Mouse (Mus musculus) urinary bladder, postnatal 4 days (tissue): ENCODE measurements around the gene Chd2.
"Not testable (repeated sequence)": the region's sequence is repeated elsewhere in the genome, so short reads cannot be mapped to it uniquely, and the experiment has no call there.

Experiments used
- DNase-seq, 2 experiments: peaks; one replicate each; pipeline ENCODE4 v3.0.0; 2021 to 2022; ENCODE audit warnings: low spot score in 2 of 2

Gene Chd2

GRCm38 (mm10) chr7:73541412-73542130, at the start of gene Chd2:
Chd2 (minus strand) TSS chr7:73541830.
- DNase-seq: no peak

- no peak for DNase-seq
Observed at GRCm38 (mm10) chr7:73590757-73591156, 49.1 kb upstream of the Chd2 start.

GRCm38 (mm10) chr7:73589208-73589771, 47.7 kb upstream of the Chd2 start:
- peak in 1 of 2 experiments; percentile 41 for DNase-seq

DNA sequence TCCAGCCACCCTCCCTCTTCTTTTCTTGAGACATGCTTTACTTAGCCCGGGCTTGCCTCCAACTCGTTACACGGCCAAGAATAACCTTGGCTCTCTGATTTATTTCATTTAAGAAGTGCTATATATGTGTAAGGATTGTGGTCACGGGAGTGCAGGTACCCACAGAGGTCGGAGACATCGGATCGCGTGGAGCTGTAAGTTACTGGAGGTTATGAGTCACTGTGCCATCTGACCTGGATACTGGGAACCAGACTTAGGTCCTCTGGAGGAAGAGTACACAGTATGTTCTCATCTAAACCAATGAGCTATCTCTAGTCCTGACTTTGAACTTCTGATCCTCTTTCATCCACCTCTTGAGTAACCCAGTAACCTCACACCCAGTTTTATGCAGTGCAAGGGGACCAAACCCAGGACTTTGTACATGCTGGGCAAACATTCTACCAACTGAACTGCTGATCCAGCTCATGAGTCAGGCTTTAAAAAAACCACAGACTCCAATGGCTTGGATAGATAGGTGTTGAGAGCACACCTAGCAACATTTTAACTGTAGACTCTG, 46.8 kb upstream of the Chd2 start:
- DNase-seq: no peak

DNA sequence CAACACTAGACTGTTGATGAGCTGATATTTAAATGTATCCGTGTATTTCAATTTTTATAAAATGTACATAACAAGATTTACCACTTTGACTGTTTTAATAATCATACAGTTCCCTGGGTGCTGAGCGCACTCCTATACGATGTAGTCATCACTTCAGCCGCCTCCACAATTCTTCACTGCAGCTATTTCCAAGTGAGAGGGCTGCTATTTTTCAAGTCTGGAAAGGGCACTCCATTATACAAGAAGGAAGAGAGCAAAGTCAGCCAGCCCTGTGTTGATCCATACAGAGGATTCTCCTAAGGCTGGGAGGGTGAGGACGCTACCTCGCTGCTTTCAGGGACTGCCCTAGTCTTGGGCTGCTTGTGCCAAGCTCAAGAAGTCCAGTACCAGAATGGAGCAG, 45.1 kb upstream of the Chd2 start:
- DNase-seq: no peak

- no peak for DNase-seq
Observed at GRCm38 (mm10) chr7:73586206-73586605, 44.6 kb upstream of the Chd2 start.

GRCm38 (mm10) chr7:73585114-73586032, 43.7 kb upstream of the Chd2 start:
- DNase-seq: no peak

DNA sequence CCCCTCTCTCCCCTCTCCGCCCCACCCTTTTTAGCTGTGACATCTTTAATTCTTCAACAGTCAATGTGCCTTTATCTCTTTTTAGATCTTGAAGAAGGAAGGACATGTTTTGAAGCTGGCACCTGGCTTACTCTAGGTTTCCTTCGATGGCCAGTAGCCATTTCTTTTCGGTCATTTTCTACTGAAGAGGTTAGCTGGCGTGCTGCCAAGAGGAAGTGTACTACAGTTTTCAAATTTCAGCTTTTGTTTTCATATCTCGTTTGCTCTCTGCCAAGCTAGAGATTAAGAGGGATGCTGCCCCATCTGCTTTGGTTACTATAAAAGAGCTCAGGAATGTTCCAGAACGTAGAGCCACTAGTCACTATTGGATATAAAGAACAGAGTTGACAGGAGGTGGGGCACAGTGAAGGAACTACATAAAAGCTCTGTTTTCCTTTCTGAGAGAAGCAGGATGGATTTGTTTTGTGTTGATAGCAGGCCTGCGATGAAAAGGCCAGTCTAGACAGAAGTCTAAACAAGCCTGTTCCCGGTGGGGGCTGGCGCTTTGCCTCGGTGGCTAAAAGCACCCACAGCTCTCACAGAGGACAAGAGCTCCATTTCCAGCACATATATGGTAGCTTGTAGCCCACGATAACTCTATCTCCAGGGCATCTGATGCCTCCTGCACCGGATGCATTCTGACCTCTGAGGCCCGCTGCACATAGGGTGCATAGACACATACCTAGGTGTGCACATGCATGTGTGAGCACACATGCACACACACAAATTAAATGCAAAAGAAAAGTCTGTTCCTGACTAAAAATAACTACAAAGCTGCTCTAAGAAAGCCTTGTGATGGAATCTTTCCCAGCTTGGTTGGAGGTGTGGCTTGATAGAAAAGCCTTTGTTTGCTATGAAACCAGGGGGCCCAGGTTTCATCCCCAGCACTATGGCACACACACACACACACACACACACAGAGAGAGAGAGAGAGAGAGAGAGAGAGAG, 42.7 kb upstream of the Chd2 start:
- no peak for DNase-seq

DNA sequence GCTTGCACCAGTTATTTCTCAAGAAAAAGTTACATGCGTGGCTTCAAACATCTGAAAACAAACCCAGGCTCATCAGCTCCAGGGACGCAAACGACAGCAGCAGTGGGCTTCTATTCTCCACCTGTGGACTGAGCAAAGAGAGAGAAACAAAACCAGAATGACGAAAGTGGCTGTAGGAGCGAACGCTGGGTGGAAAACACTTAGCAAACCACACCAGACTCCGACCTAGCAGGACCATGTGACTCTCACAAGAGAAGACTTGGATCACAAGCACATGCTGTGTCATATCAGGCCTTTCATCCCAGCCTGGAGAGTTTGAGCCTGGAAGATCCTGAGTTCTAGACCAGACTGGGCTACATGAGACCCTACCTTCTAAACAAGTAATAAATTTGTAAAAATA, 41.8 kb upstream of the Chd2 start:
- DNase-seq: no peak

DNA sequence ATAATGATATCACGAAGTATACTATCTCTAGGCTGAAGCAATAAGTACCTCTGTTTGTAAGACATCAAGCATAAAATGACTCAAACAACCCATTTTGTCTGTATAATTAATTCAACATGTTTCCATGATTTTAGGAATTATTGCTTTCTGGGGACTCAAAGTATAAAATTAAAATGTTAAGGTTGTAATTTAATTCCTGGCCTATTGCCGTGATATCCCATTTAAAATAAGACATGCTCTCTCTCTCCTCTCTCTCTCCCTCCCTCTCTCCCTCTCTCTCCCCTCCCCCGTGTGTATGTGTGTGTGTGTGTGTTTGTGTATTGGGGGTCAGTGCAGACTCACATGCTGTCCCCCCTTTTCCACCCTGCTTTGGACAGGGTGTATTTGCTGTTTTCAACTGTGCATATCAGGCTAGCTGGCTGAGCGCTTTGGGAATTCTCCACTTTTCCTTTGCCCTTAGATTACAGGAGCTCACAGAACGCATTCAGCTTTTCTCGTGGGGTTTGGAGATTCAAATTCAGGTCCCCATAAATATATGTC, 40.3 kb upstream of the Chd2 start:
- DNase-seq: no peak

GRCm38 (mm10) chr7:73579072-73579731, 37.6 kb upstream of the Chd2 start:
- DNase-seq: no peak

DNA sequence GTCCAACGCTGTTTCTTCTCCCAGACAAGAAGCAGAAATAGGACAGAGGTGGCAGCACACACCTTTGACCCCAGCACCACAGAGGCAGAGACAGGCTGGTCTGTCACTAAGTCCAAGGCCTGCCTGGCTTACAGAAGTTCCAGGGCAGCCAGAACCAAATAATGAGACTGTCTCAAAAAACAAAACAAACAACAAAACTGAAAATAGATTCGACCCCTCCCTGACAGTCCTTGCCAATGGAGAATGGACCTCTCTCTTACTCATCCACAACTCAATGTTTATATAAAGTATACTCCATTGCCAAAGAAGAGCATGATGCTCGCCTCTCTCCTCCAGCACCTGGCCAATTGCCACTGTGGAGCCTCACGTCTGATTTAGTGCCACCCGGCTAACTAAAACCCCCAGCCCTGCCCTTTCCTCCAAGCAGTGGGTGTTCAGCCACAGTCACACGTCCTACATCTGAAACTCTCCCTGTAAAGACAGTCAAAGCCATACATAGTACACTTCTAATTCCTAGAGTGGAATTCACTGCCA, 36.3 kb upstream of the Chd2 start:
- no peak for DNase-seq

- DNase-seq: no peak
Observed at GRCm38 (mm10) chr7:73576101-73576936, 34.7 kb upstream of the Chd2 start.

DNA sequence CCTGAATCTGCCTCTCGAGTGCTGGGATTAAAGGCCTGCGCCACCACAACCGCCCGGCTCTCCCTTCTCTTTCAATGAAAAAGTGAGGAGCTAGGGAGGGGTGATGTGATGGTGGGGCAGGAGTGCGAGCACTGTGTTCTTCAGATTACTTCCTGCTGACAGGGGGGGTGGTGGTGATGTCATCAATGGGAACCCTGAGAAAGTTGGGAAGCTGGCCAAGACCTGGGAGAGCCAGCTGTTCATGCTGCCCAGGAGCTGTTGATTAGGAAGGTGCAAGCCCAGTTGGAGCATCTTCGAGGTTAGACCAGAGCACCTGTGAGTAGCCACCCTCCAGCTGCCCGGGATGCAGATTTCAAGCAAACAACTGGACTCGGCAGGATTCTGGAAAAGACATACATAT, 33.6 kb upstream of the Chd2 start:
- no peak for DNase-seq

- not testable (repeated sequence) for DNase-seq
Observed at GRCm38 (mm10) chr7:73574673-73575072, 33.0 kb upstream of the Chd2 start.

DNA sequence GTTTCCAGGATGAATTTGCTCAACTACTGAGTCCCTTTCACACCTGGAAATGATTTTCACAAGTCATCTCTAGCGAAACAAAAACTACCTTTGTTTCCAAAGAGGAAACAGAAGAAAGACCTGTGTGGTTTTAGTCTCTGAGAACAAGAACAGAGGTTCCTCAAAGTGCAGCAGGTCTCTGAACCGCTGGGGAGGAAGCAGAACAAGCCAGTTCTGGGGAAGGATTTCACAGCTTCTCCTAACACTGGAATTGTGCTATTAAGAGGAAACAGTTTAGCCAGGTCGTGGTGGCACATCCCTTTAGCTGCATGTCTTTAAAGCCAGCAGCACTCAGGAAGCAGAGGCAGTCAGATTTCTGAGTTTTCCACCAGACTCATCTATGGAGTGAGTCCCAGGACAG, 30.9 kb upstream of the Chd2 start:
- no peak for DNase-seq

GRCm38 (mm10) chr7:73568801-73569403, 27.3 kb upstream of the Chd2 start:
- DNase-seq: peak in 1 of 2 experiments; percentile 14

DNA sequence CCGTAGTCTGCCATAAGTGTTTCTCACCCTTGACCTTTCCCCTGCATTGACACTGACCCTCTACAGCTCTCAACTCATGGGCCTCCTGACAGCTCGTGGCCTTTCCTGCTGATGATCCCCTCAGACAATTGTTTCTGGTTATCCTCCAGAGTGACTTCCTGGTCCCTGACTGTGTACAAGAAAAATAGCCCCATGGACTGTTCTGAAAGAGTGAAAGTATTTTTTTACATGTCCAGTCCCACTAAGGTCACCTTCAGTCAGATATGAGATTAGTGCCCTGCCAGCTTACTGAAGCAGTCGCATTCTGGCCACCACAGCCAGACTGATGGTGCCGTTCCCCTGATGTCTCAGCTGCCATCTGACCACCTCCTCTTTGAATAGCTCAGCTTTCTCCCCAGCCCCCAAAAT, 26.1 kb upstream of the Chd2 start:
- DNase-seq: peak in 1 of 2 experiments; percentile 11

GRCm38 (mm10) chr7:73564131-73564530, 22.5 kb upstream of the Chd2 start:
- DNase-seq: peak in 1 of 2 experiments; percentile 11
